Mouse (Mus musculus) G1E (cell line): ENCODE data around the gene Cdkal1. TPM values are rescaled to one million over a fixed set of nuclear protein-coding genes. Genes with fewer than 3 reads are reported as not detected.

Source experiments
- ATAC-seq: 2 replicates; pipeline ENCODE4 v1.8.0; 2016; ENCODE audit warnings: mild to moderate bottlenecking; ENCODE audit not compliant: insufficient number of reproducible peaks, poor library complexity, low FRiP score, severe bottlenecking; ENCODE audit errors: extremely low read depth
- DNase-seq: peaks from one replicate; pipeline ENCODE4 v3.0.0; 2012; ENCODE audit warnings: low spot score
- H3K27me3 ChIP-seq: 2 replicates; pipeline ENCODE4 v1.6.1; 2012; ENCODE audit warnings: mild to moderate bottlenecking, low read length, inconsistent platforms; ENCODE audit not compliant: insufficient read depth
- H3K36me3 ChIP-seq: replicated peaks from 2 replicates; pipeline ENCODE3; 2012; ENCODE audit warnings: mild to moderate bottlenecking, inconsistent platforms
- H3K4me1 ChIP-seq: 2 replicates; pipeline ENCODE4 v1.6.1; 2012; ENCODE audit warnings: low read depth, low read length, inconsistent platforms, mixed read lengths; ENCODE audit not compliant: insufficient read depth
- H3K4me3 ChIP-seq: 2 replicates; pipeline ENCODE4 v1.5.1; 2012; ENCODE audit warnings: low read depth, mild to moderate bottlenecking, inconsistent platforms, low read length, moderate library complexity, mixed read lengths
- H3K9me3 ChIP-seq: replicated peaks from 2 replicates; pipeline ENCODE4 v1.6.1; 2012; ENCODE audit warnings: inconsistent platforms
- CTCF ChIP-seq: IDR thresholded peaks from 2 replicates; pipeline ENCODE4 v1.5.1; 2012; ENCODE audit warnings: low read depth, low read length, inconsistent platforms, mixed read lengths
- GATA1 ChIP-seq: IDR thresholded peaks from 2 replicates; pipeline ENCODE4 v1.6.1; 2012; ENCODE audit warnings: borderline replicate concordance, low read length, inconsistent platforms, mixed read lengths
- GATA2 ChIP-seq: IDR thresholded peaks from 2 replicates; pipeline ENCODE4 v1.6.1; 2012; ENCODE audit warnings: low read depth, low read length, inconsistent platforms, borderline replicate concordance
- POLR2AphosphoS5 ChIP-seq: IDR thresholded peaks from 2 replicates; pipeline ENCODE4 v1.6.1; 2012; ENCODE audit warnings: low read depth, low read length, inconsistent platforms; ENCODE audit not compliant: insufficient replicate concordance
- TAL1 ChIP-seq: conservative IDR thresholded peaks from 2 replicates; pipeline ENCODE4 v1.6.1; 2012; ENCODE audit warnings: low read depth, low read length, inconsistent platforms, mixed read lengths
- polyA plus RNA-seq: library from polyadenylated mRNA; stranded (reverse); fragments of >175 nt; gene quantifications from 2 replicates; pipeline ENCODE4 v1.2.3, GENCODE M21; 2012
- total RNA-seq, 2 experiments: library from RNA; stranded (forward) in 1 of 2; stranded (reverse) in 1 of 2; fragments of 200-1000 nt in 1 of 2; fragments of >200 nt in 1 of 2; fragmentation: Nextera tagmentation in 1 of 2; gene quantifications; 2 replicates each; pipeline ENCODE4 v1.2.3; 2014 to 2017

Gene Cdkal1
- total and polyA plus RNA-seq, 3 experiments: 0.98 to 53.9 (median 35.6) TPM

DNA sequence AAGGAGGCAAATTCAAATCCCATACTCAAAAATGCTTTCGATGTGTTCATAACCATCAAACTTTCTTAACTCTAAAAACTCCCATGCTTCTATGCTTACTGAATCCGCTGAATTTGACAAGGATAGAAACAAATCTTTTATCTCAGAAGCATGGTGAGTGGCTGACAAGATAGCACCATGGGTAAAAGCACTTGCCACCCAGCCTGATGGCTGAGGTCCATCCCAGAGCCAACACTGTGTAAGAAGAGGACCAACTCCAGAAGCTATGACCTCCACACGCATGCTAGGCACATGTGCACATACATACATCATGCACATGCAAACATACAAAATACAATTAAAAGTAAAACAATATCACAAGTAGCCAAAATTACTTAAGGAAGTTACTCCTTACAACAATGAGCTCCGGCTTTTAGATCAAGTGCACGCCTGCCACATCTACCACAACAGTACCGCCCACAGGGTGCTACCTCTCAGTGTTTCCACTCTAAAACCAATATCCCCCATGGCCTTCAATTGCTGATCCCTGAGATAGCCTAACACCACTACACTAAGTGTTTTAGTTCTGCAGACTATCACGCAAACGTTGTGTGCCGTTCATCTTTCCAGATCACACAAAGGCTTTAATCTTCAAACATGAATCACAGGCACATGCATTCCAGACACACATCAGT lies 35.4 kb downstream of the Cdkal1 start:
- Histone ChIP-seq H3K27me3 (no peaks in the 10 kb centered on the region), H3K36me3 (peaks cover 37% of the 10 kb centered on the region), H3K4me1 (peaks cover 52% of the 10 kb centered on the region), H3K4me3 (no peak overlapping the region), H3K9me3 (no peaks in the 10 kb centered on the region)
- ATAC-seq: no peak
- no peak for DNase-seq
- no peak for TF ChIP-seq GATA1
- TF ChIP-seq TAL1: no peak
- TF ChIP-seq GATA2: no peak
- no peak for TF ChIP-seq CTCF

DNA sequence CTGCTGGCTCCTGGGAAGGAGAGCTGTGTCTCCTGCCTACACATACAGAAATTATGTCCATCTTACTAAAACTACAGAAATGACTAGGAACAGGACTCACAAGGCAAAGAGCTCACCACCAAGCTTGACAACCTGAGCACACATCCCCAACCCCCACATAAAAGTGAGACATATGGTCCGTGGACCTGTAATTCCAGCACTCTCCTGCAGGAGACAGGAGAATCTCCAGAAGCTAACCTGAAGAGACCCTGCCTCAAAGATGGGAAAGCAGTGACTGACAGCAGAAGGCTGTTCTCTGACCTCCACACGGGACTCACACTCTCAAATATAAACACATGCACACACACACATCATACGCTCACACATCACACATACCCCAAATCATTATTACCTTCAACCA lies 36.3 kb downstream of the Cdkal1 start:
- peaks cover 43% of the 10 kb centered on the region for H3K4me1 ChIP-seq
- H3K36me3 ChIP-seq: peaks cover 31% of the 10 kb centered on the region
- H3K27me3 ChIP-seq: no peaks in the 10 kb centered on the region
- H3K4me3 ChIP-seq: no peak overlapping the region
- no peak for DNase-seq
- no peaks in the 10 kb centered on the region for H3K9me3 ChIP-seq
- no peak for ATAC-seq
- no peak for TF ChIP-seq GATA2
- peak; percentile 32; the same call in 1 of the 2 replicates for TF ChIP-seq CTCF

DNA sequence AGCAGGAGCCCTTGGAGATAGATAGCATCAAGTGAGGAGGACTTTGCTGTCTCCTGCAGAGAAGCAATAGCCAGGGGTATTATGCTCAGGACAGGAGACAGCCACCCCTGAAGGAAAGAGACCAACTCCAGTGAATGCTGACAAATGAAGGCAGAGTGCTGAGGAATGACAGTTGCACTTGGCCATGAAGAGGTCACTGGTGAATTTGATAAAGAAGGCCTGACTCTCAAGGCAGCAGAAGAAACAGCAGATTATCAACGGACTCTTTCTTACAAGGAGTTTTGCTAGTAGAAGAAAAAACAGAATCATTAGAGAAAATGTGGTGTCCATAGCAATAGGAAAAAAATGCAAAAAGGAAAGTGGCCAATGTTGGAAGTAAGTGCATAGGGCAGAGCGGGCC lies 37.2 kb downstream of the Cdkal1 start:
- TF ChIP-seq GATA1 (no peak), CTCF (no peak), GATA2 (no peak), POLR2AphosphoS5 (no peak), TAL1 (no peak)
- peak; percentile 36 for ATAC-seq

DNA sequence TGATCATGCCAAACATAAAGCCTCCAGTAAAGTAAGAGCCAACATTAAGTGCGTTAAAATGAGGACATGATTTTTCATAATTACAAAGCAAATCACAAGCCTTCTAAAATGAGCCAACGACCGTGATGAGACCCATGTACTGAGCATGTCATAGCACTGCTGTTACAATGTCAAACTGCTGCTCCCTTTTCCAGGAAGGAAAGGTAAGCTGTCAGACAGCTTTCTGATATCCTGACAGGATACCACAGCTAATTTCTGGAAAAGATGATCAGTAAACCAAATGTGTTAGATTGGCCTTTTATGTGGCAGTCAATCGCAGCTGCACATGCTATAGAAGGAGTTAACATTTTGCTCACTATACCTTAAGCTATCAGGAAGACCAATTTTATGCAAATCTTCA lies 44.7 kb downstream of the Cdkal1 start:
- Histone ChIP-seq H3K4me3 (no peak overlapping the region), H3K4me1 (peaks cover 10% of the 10 kb centered on the region), H3K36me3 (peaks cover 10% of the 10 kb centered on the region), H3K9me3 (no peaks in the 10 kb centered on the region), H3K27me3 (no peaks in the 10 kb centered on the region)
- no peak for ATAC-seq
- no peak for DNase-seq
- no peak for TF ChIP-seq POLR2AphosphoS5
- TF ChIP-seq GATA2: no peak
- no peak for TF ChIP-seq CTCF
- no peak for TF ChIP-seq TAL1
- no peak for TF ChIP-seq GATA1

More for the DNA sequence above, 37.2 kb downstream of the Cdkal1 start:
- no peak for DNase-seq
- Histone ChIP-seq H3K36me3 (peaks cover 24% of the 10 kb centered on the region), H3K4me1 (peaks cover 35% of the 10 kb centered on the region), H3K27me3 (no peaks in the 10 kb centered on the region), H3K4me3 (no peak overlapping the region), H3K9me3 (no peaks in the 10 kb centered on the region)

DNA sequence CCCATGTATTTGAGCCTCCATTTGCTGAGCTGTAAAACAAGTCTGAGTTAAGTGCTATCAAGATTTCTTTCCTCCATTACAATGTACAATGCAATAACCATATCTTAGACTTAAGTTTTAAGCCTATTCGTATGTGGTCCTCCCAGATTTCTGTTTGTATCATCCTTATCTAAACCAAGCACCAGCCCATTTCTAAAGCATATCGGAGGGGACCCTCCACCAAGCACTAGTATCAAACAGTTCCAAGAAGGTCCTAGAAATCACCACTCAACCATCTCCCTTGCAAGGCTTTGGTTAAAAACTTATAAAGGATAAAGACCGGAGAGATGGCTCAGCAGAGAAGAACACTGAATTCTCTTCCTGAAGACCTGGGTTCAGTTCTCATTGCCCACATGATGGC lies 47.1 kb downstream of the Cdkal1 start:
- Histone ChIP-seq H3K36me3 (peaks cover 23% of the 10 kb centered on the region), H3K4me1 (peaks cover 10% of the 10 kb centered on the region), H3K4me3 (no peak overlapping the region), H3K27me3 (no peaks in the 10 kb centered on the region), H3K9me3 (no peaks in the 10 kb centered on the region)
- DNase-seq (no peak), ATAC-seq (peak; percentile 40)
- TF ChIP-seq TAL1 (no peak), GATA2 (no peak), GATA1 (no peak), POLR2AphosphoS5 (no peak), CTCF (no peak)

DNA sequence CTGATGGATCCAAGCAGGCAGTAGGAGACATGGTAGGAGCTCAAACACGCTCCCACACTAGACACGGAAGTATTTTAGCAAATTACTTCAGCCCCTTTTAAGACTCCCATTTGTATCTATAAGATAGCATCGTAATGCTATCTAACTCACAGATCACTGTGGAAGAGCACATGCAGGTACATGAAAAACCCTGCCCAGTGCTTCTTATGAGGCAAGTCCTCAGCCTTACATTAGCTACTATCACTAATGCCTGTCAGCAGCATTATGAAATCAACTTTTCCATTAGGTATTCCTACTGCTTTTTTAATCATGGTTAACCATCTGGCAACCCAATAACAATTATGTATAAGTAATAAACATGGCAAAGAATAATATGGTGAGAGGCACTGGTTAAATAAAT lies 47.5 kb downstream of the Cdkal1 start:
- no peaks in the 10 kb centered on the region for H3K27me3 ChIP-seq
- no peak overlapping the region for H3K4me3 ChIP-seq
- DNase-seq (no peak), ATAC-seq (no peak)
- peaks cover 10% of the 10 kb centered on the region for H3K4me1 ChIP-seq
- TF ChIP-seq POLR2AphosphoS5 (no peak), TAL1 (no peak), GATA1 (no peak)
- peaks cover 23% of the 10 kb centered on the region for H3K36me3 ChIP-seq
- no peaks in the 10 kb centered on the region for H3K9me3 ChIP-seq
